Mouse (Mus musculus): ENCODE measurements around the gene Camk2n1.

- TF ChIP-seq POLR2A (IDR thresholded peaks at IDR 0.05; ENCODE audit: control insufficient read depth in 1 of 2, insufficient read depth in 1 of 2, low read depth in 1 of 2, low read length in 2 of 2, poor library complexity in 1 of 2) = no peak
- TF ChIP-seq ZMIZ1 (IDR thresholded peaks at IDR 0.05; ENCODE audit: low read depth, low read length) = no peak
- no peak for TF ChIP-seq E2F4 (IDR thresholded peaks at IDR 0.05; ENCODE audit: borderline replicate concordance, low read depth, low read length)
- no peak for TF ChIP-seq CHD1 (IDR thresholded peaks at IDR 0.05; ENCODE audit: low read depth, low read length)
- TF ChIP-seq USF1 (IDR thresholded peaks at IDR 0.05; ENCODE audit: low read depth, low read length) = no peak
- TF ChIP-seq GABPA (IDR thresholded peaks at IDR 0.05; ENCODE audit: low read depth, low read length) = no peak
- TF ChIP-seq MAX (IDR thresholded peaks at IDR 0.05; ENCODE audit: low read length) = no peak
- no peak for TF ChIP-seq TCF12 (IDR thresholded peaks at IDR 0.05; ENCODE audit: low read depth, low read length)
- no peak for TF ChIP-seq ZC3H11A (IDR thresholded peaks at IDR 0.05; ENCODE audit: low read depth, low read length)
- TF ChIP-seq KAT2A (conservative IDR thresholded peaks at IDR 0.05; ENCODE audit: low read depth, low read length) = no peak
- TF ChIP-seq CTCF (IDR thresholded peaks at IDR 0.05 in 2 of 3, conservative IDR thresholded peaks at IDR 0.05 in 1 of 3; ENCODE audit: control insufficient read depth in 1 of 3, insufficient read depth in 1 of 3, low read depth in 2 of 3, low read length in 3 of 3, poor library complexity in 1 of 3, severe bottlenecking in 1 of 3) = no peak
- no peak for TF ChIP-seq MAZ (IDR thresholded peaks at IDR 0.05; ENCODE audit: low read depth, low read length)
These were observed 4.8 kb downstream of the Camk2n1 start for GRCm38 (mm10) chr4:138458735-138459440.
